Mouse (Mus musculus) bone marrow macrophage, adult 2 months (primary cell): ENCODE measurements around the gene Ddx19b.

Experiments used
- CTCF ChIP-seq: IDR thresholded peaks from 2 replicates; pipeline ENCODE4 v1.5.1; 2012; ENCODE audit warnings: low read depth, mild to moderate bottlenecking, low read length, moderate library complexity
- POLR2A ChIP-seq: IDR thresholded peaks from 2 replicates; pipeline ENCODE4 v1.6.1; 2012; ENCODE audit warnings: mild to moderate bottlenecking, low read depth, low read length, borderline replicate concordance

DNA sequence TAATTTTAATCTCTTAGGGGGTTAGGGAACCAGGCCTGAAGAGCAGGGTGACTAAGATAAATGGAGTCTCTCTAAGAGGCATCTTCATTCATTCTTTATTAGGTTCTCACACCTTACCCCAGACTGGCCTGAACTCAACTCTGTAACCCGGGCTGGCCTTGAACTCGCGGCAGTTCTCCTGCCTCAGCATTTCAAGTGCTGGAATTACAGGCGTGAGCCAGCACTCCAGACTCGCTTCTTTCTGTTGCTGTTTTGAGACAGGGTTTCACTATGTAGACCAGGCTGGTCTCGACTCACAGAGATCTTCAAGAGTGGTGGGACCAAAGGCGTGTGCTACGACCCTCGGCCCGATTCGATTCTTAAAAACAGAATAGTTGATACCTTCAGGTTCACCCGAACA is 2.7 kb upstream of the Ddx19b start:
- TF ChIP-seq CTCF (no peak), POLR2A (no peak)
